Mouse (Mus musculus) cerebellum, adult 2 months (tissue): Measurements from ENCODE around the gene Olfr1224-ps1.

Experiments used
- CTCF ChIP-seq: fragments of 200-500 bp; IDR thresholded peaks from 2 replicates; pipeline ENCODE4 v1.5.1; 2011; ENCODE audit warnings: low read depth, mild to moderate bottlenecking, control low read depth, low read length, moderate library complexity, borderline replicate concordance; ENCODE audit not compliant: insufficient read depth
- POLR2A ChIP-seq: fragments of 200-500 bp; IDR thresholded peaks from 2 replicates; pipeline ENCODE4 v1.6.1; 2011; ENCODE audit warnings: low read length, control low read depth, borderline replicate concordance; ENCODE audit not compliant: insufficient read depth

- TF ChIP-seq CTCF (no peak), POLR2A (no peak)
These were observed 32.6 kb upstream of the Olfr1224-ps1 start for GRCm38 (mm10) chr2:89196325-89196982.
